In genomic region chr17:83503693-83504092, GRCm38 (mm10) we compare ENCODE assay signal across 19 mouse cellular contexts. TPM values are rescaled to one million over a fixed set of nuclear protein-coding genes. Genes with fewer than 3 reads are reported as not detected.
A peak's percentile ranks its signal among the peaks of the same experiment; 100 is the strongest.
DNase-seq lines count a peak whose midpoint lies in the region; ATAC-seq lines count a peak whose summit lies in the region.
"Had no signal": no experiment of that assay in that cellular context is flagged by ENCODE, and none has a peak within 500 bp of the region (broad histone marks: within the 10 kb centered on the region; RNA-seq: fewer than 3 reads in every experiment).

No protein-coding gene starts in this region.

- H3K4me2 ChIP-seq in limb, embryonic 12.5 days: no peak overlapping the region
- H3K4me2 ChIP-seq in intestine, embryonic 16.5 days (ENCODE audit: low read depth, low read length): no peak overlapping the region
- no peak overlapping the region for H3K4me2 ChIP-seq in stomach, embryonic 14.5 days (replicated peaks; ENCODE audit: low read depth, low read length)
- no peak overlapping the region for H3K4me2 ChIP-seq in neural tube, embryonic 15.5 days
- H3K4me2 ChIP-seq: embryonic facial prominence, embryonic 12.5 days; heart, embryonic 12.5 days; hindbrain, embryonic 15.5 days had no signal

- H3K27ac ChIP-seq in limb, embryonic 12.5 days: 0 out of 2 replicates have a peak overlapping the region, but pooled peaks have one; percentile 7
- no peak overlapping the region for H3K27ac ChIP-seq in limb, embryonic 10.5 days
- H3K27ac ChIP-seq in intestine, embryonic 16.5 days (ENCODE audit: low read length): no peak overlapping the region
- H3K27ac ChIP-seq in stomach, embryonic 14.5 days (ENCODE audit: low read length): no peak overlapping the region
- H3K27ac ChIP-seq in neural tube, embryonic 15.5 days (replicated peaks): no peak overlapping the region
- H3K27ac ChIP-seq: embryonic facial prominence, embryonic 12.5 days; hindbrain, embryonic 15.5 days had no signal

- peaks cover 61% of the 10 kb centered on the region for H3K36me3 ChIP-seq in limb, embryonic 12.5 days
- H3K36me3 ChIP-seq in limb, embryonic 10.5 days: peaks cover 65% of the 10 kb centered on the region
- peaks cover 20% of the 10 kb centered on the region for H3K36me3 ChIP-seq in intestine, embryonic 16.5 days (ENCODE audit: control insufficient read depth, insufficient read depth, low read length)
- H3K36me3 ChIP-seq in stomach, embryonic 14.5 days (ENCODE audit: control insufficient read depth, insufficient read depth, low read length): peaks cover 24% of the 10 kb centered on the region
- peaks cover 32% of the 10 kb centered on the region for H3K36me3 ChIP-seq in neural tube, embryonic 15.5 days

- H3K9ac ChIP-seq in limb, embryonic 12.5 days (replicated peaks): no peak overlapping the region
- no peak overlapping the region for H3K9ac ChIP-seq in intestine, embryonic 16.5 days (ENCODE audit: low read depth, low read length)
- H3K9ac ChIP-seq in stomach, embryonic 14.5 days (replicated peaks; ENCODE audit: low read depth, low read length): no peak overlapping the region
- no peak overlapping the region for H3K9ac ChIP-seq in neural tube, embryonic 15.5 days (replicated peaks)
- H3K9ac ChIP-seq: embryonic facial prominence, embryonic 12.5 days; heart, embryonic 12.5 days; hindbrain, embryonic 15.5 days had no signal

- no peaks in the 10 kb centered on the region for H3K4me1 ChIP-seq in limb, embryonic 12.5 days (replicated peaks)
- H3K4me1 ChIP-seq in limb, embryonic 10.5 days: no peaks in the 10 kb centered on the region
- H3K4me1 ChIP-seq in intestine, embryonic 16.5 days (ENCODE audit: control insufficient read depth, insufficient read depth, low read length): 0 out of 2 replicates have a peak, but pooled peaks cover 3% of the 10 kb centered on the region
- no peaks in the 10 kb centered on the region for H3K4me1 ChIP-seq in stomach, embryonic 14.5 days (ENCODE audit: control insufficient read depth, insufficient read depth, low read length)
- H3K4me1 ChIP-seq in neural tube, embryonic 15.5 days: no peaks in the 10 kb centered on the region
- H3K4me1 ChIP-seq: embryonic facial prominence, embryonic 12.5 days; hindbrain, embryonic 15.5 days had no signal

- H3K4me3 ChIP-seq in limb, embryonic 12.5 days (replicated peaks): no peak overlapping the region
- H3K4me3 ChIP-seq in limb, embryonic 10.5 days: no peak overlapping the region
- H3K4me3 ChIP-seq in intestine, embryonic 16.5 days (ENCODE audit: low read length): no peak overlapping the region
- no peak overlapping the region for H3K4me3 ChIP-seq in stomach, embryonic 14.5 days (ENCODE audit: low read depth, low read length)
- no peak overlapping the region for H3K4me3 ChIP-seq in neural tube, embryonic 15.5 days (replicated peaks)
- H3K4me3 ChIP-seq: embryonic facial prominence, embryonic 12.5 days; heart, embryonic 12.5 days; hindbrain, embryonic 15.5 days had no signal

- 82% methylated on average over 2 of the region's 2 CpGs for WGBS in limb, embryonic 12.5 days
- WGBS in limb, embryonic 10.5 days: 89% methylated on average over 2 of the region's 2 CpGs
- 78% methylated on average over 2 of the region's 2 CpGs for WGBS in intestine, embryonic 16.5 days
- WGBS in stomach, embryonic 14.5 days: 78% methylated on average over 2 of the region's 2 CpGs
- 88% methylated on average over 2 of the region's 2 CpGs for WGBS in neural tube, embryonic 15.5 days

- no peak for ATAC-seq in limb, embryonic 12.5 days (ENCODE audit: insufficient number of reproducible peaks, insufficient read depth, low FRiP score, low TSS enrichment, low read depth)
- ATAC-seq in intestine, embryonic 16.5 days: peak; percentile 73
- ATAC-seq in stomach, embryonic 14.5 days (ENCODE audit: insufficient number of reproducible peaks, insufficient read depth, low FRiP score, low read depth): 0 out of 2 replicates have a peak, but pooled peaks have one; percentile 56
- ATAC-seq in neural tube, embryonic 15.5 days (ENCODE audit: low FRiP score): no peak
- ATAC-seq: CD4-positive, CD25-positive, alpha-beta regulatory T cell, adult 4 months; forebrain, embryonic 16.5 days had no signal

- DNase-seq in limb, embryonic 10.5 days (ENCODE audit: low spot score): no peak
- DNase-seq in adrenal gland, postnatal 10 days: no peak
- no peak for DNase-seq in lung, adult 18-20 months
- DNase-seq: adrenal gland, adult 8-10 months; B cell, adult 2 months; cerebellum, adult 11 months; cerebellum, adult 9-10 months; cerebellum, postnatal 25 days; gastrocnemius, postnatal 25 days had no signal

- H3K9me3 ChIP-seq in limb, embryonic 12.5 days: peaks cover 4% of the 10 kb centered on the region; the same call in 1 of the 2 replicates
- H3K9me3 ChIP-seq in limb, embryonic 10.5 days (replicated peaks): no peaks in the 10 kb centered on the region
- no peaks in the 10 kb centered on the region for H3K9me3 ChIP-seq in intestine, embryonic 16.5 days (ENCODE audit: control insufficient read depth, low read length)
- H3K9me3 ChIP-seq in stomach, embryonic 14.5 days (ENCODE audit: control insufficient read depth, low read depth, low read length): no peaks in the 10 kb centered on the region
- H3K9me3 ChIP-seq in neural tube, embryonic 15.5 days (replicated peaks): no peaks in the 10 kb centered on the region
- H3K9me3 ChIP-seq: embryonic facial prominence, embryonic 12.5 days; G1E; heart, embryonic 12.5 days; hindbrain, embryonic 15.5 days had no signal

- no peaks in the 10 kb centered on the region for H3K27me3 ChIP-seq in limb, embryonic 12.5 days
- H3K27me3 ChIP-seq in limb, embryonic 10.5 days (ENCODE audit: low read depth, poor library complexity, severe bottlenecking): no peaks in the 10 kb centered on the region
- H3K27me3 ChIP-seq in intestine, embryonic 16.5 days (replicated peaks; ENCODE audit: control insufficient read depth, insufficient read depth, low read length): no peaks in the 10 kb centered on the region
- H3K27me3 ChIP-seq in stomach, embryonic 14.5 days (ENCODE audit: control insufficient read depth, insufficient read depth, low read length): no peaks in the 10 kb centered on the region
- H3K27me3 ChIP-seq in neural tube, embryonic 15.5 days (replicated peaks): no peaks in the 10 kb centered on the region
- H3K27me3 ChIP-seq: embryonic facial prominence, embryonic 12.5 days; heart, embryonic 12.5 days; hindbrain, embryonic 15.5 days had no signal

RNA-seq across cellular contexts. Expression of gene Cox7a2l, which starts 13.4 kb away (rescaled TPM):
- 123 and 127 TPM in 2 replicates for polyA plus RNA-seq in limb, embryonic 12.5 days (2016; fragmentation: Nextera tagmentation; extraction: Ambion mirVana)
- polyA plus RNA-seq in limb, embryonic 10.5 days (2016; fragmentation: Nextera tagmentation; extraction: Ambion mirVana): 113 and 121 TPM in 2 replicates
- 189 and 191 TPM in 2 replicates for polyA plus RNA-seq in intestine, embryonic 16.5 days (2015; fragmentation: Nextera tagmentation; extraction: Ambion mirVana)
- polyA plus RNA-seq in stomach, embryonic 14.5 days (2014; fragmentation: Nextera tagmentation; extraction: Ambion mirVana): 187 and 189 TPM in 2 replicates
- 100 to 1,000 TPM; 271 to 309 TPM for total RNA-seq in adrenal gland, postnatal 10 days (2021)
- polyA plus RNA-seq in neural tube, embryonic 15.5 days (2015; fragmentation: Nextera tagmentation; extraction: Ambion mirVana): 197 and 199 TPM in 2 replicates

Comparison
In these comparisons a context has a peak if more than half of its experiments do, and no peak if none do; other contexts are left out.
1. ATAC-seq: peak in intestine, embryonic 16.5 days (single experiment) and stomach, embryonic 14.5 days (single experiment); none in limb, embryonic 12.5 days (single experiment) and neural tube, embryonic 15.5 days (single experiment).